Mouse (Mus musculus) midbrain, postnatal 0 days (tissue): ENCODE measurements around the gene Zdhhc14. TPM values are rescaled to one million over a fixed set of nuclear protein-coding genes. Genes with fewer than 3 reads are reported as not detected.

ENCODE experiments used
- ATAC-seq: fragments of 200-750 bp; cut with Nextera tagmentation; 2 replicates; pipeline ENCODE4 v1.8.0; 2017; ENCODE audit warnings: moderate number of reproducible peaks, mild to moderate bottlenecking, moderate TSS enrichment, moderate library complexity; ENCODE audit not compliant: low FRiP score
- DNase-seq: peaks from one replicate; pipeline ENCODE4 v3.0.0-alpha.2; 2015; ENCODE audit warnings: low spot score
- H3K27ac ChIP-seq: fragments of 300-500 bp; sonication (generic); 2 replicates; pipeline ENCODE4 v1.5.1; 2014; ENCODE audit warnings: low read depth, mild to moderate bottlenecking, low read length, mixed read lengths
- H3K27me3 ChIP-seq: fragments of 300-500 bp; sonication (generic); 2 replicates; pipeline ENCODE4 v1.6.1; 2014; ENCODE audit warnings: low read length, control low read depth, mixed read lengths; ENCODE audit not compliant: insufficient read depth
- H3K36me3 ChIP-seq: fragments of 300-500 bp; sonication (generic); 2 replicates; pipeline ENCODE4 v1.6.1; 2014; ENCODE audit warnings: low read length, control low read depth, mixed read lengths; ENCODE audit not compliant: insufficient read depth
- H3K4me1 ChIP-seq: fragments of 300-500 bp; sonication (generic); 2 replicates; pipeline ENCODE4 v1.6.1; 2014; ENCODE audit warnings: mild to moderate bottlenecking, control low read depth, antibody characterized with exemption, low read length, mixed read lengths; ENCODE audit not compliant: insufficient read depth
- H3K4me2 ChIP-seq: fragments of 300-500 bp; sonication (generic); 2 replicates; pipeline ENCODE4 v1.6.1; 2014; ENCODE audit warnings: low read depth, mild to moderate bottlenecking, low read length, mixed read lengths; ENCODE audit not compliant: poor library complexity, severe bottlenecking
- H3K4me3 ChIP-seq: fragments of 300-500 bp; sonication (generic); 2 replicates; pipeline ENCODE4 v1.5.1; 2014; ENCODE audit warnings: low read depth, mild to moderate bottlenecking, low read length, moderate library complexity
- H3K9ac ChIP-seq: fragments of 300-500 bp; sonication (generic); replicated peaks from 2 replicates; pipeline ENCODE4 v1.6.1; 2014; ENCODE audit warnings: mild to moderate bottlenecking, low read length, moderate library complexity, mixed read lengths; ENCODE audit not compliant: poor library complexity, severe bottlenecking
- H3K9me3 ChIP-seq: fragments of 300-500 bp; sonication (generic); 2 replicates; pipeline ENCODE4 v1.6.1; 2016; ENCODE audit warnings: low read length, control low read depth
- CTCF ChIP-seq: IDR thresholded peaks from 2 replicates; pipeline ENCODE4 v1.5.1; 2016; ENCODE audit warnings: antibody characterized with exemption, mild to moderate bottlenecking
- WGBS: fragments of 180-500 bp; shearing (Covaris S2); extraction: QIAGEN DNeasy Blood & Tissue Kit; methylation state at CpG from one replicate; pipeline ENCODE4 v1.1.7; 2014; 5-methylcytosine and 5-hydroxymethylcytosine counted together
- polyA plus RNA-seq: library from polyadenylated mRNA; unstranded; fragments of >200 nt; fragmentation: Nextera tagmentation; extraction: Ambion mirVana; gene quantifications from 2 replicates; pipeline ENCODE4 v1.2.1, GENCODE M21; 2015
- total RNA-seq: library from RNA; depleted of rRNA; stranded (reverse); fragments of >200 nt; gene quantifications from 2 replicates; pipeline ENCODE4 v1.2.3, GENCODE M21; 2014

The Zdhhc14 gene
- total and polyA plus RNA-seq, 2 experiments from 2014 or later, result 9.6 to 18.3 TPM

- 58% methylated on average over 8 of the region's 8 CpGs for WGBS
- H3K27ac ChIP-seq, result peak overlapping the region; percentile 65
- TF ChIP-seq CTCF, result no peak
- no peak overlapping the region for H3K4me3 ChIP-seq
- H3K4me2 ChIP-seq, result no peak overlapping the region
- peaks cover 6% of the 10 kb centered on the region; the same call in 1 of the 2 replicates for H3K4me1 ChIP-seq
- H3K9me3 ChIP-seq, result no peaks in the 10 kb centered on the region
- no peak overlapping the region for H3K9ac ChIP-seq
- H3K27me3 ChIP-seq, result no peaks in the 10 kb centered on the region
- no peak for DNase-seq
- no peak for ATAC-seq
- no peaks in the 10 kb centered on the region for H3K36me3 ChIP-seq
Observed at GRCm38 (mm10) chr17:5606151-5606591, 113.8 kb downstream of the Zdhhc14 start.

GRCm38 (mm10) chr17:5607352-5607751 is 115.0 kb downstream of the Zdhhc14 start:
- H3K4me1 ChIP-seq, result peaks cover 6% of the 10 kb centered on the region; the same call in 1 of the 2 replicates
- TF ChIP-seq CTCF, result no peak
- H3K36me3 ChIP-seq, result no peaks in the 10 kb centered on the region
- 72% methylated on average over 7 of the region's 7 CpGs for WGBS
- no peaks in the 10 kb centered on the region for H3K9me3 ChIP-seq
- no peak overlapping the region for H3K9ac ChIP-seq
- H3K4me2 ChIP-seq, result no peak overlapping the region
- no peak overlapping the region for H3K27ac ChIP-seq
- H3K4me3 ChIP-seq, result no peak overlapping the region
- H3K27me3 ChIP-seq, result no peaks in the 10 kb centered on the region
- no peak for ATAC-seq
- no peak for DNase-seq

DNA sequence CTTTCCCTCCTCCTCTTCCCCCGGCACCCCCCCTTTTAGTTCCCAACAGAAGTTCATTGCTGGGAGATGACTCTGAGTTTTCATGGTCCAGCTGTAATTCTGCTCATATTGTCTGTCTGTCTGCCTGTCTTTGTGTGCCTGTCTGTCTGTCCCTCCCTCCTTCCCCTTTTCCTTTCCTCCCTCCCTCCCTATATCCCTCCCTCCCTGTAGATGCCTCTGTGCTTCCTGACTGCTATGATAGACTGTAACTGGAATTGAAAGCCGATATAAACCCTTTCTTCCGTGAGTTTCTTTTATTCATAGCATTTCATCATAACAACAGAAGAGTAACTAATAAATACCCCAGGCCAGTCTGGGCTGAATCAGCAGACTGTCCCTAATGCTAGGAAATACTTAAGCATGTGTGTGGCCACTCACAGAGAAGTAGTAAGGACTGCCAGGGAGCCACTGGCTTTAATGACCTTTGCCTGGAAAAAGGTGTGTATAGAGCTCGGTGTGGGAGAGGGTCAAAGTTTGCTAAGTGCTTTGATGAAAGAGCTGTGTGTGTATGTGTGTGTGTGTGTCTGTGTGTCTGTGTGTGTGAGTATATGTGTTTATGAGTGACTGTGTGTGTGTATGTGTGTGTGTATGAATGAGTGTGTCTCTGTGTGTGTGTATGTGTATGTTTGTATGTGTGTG is 117.7 kb downstream of the Zdhhc14 start:
- Histone ChIP-seq H3K4me2 (no peak overlapping the region), H3K9ac (no peak overlapping the region), H3K27ac (no peak overlapping the region), H3K36me3 (no peaks in the 10 kb centered on the region), H3K4me3 (no peak overlapping the region), H3K4me1 (peaks cover 6% of the 10 kb centered on the region; the same call in 1 of the 2 replicates), H3K9me3 (no peaks in the 10 kb centered on the region), H3K27me3 (no peaks in the 10 kb centered on the region)
- DNase-seq (no peak), ATAC-seq (no peak)
- no peak for TF ChIP-seq CTCF
- WGBS, result 86% methylated on average over 4 of the region's 4 CpGs

DNA sequence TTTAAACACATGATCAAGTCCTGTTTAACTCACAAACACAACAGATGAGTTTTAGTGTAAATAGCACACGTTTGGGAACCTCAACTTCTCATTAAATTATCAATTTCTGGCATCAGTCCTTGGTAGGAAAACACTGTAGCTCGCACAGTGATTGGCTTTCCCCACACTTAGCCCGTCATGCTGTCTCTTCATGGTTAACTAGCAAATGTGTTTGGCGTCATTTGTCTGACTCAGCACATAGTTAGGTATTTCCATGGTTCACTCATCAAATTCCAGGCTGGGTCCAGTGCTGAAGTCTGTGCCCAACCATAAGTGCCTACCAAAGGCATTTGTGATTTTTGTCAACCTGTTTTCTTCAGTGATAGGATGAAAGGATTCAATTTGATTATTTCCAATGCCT is 119.9 kb downstream of the Zdhhc14 start:
- Histone ChIP-seq H3K9ac (no peak overlapping the region), H3K27ac (no peak overlapping the region), H3K36me3 (no peaks in the 10 kb centered on the region), H3K4me3 (no peak overlapping the region), H3K27me3 (no peaks in the 10 kb centered on the region), H3K4me1 (no peaks in the 10 kb centered on the region), H3K9me3 (0 out of 2 replicates have a peak, but pooled peaks cover 5% of the 10 kb centered on the region), H3K4me2 (no peak overlapping the region)
- ATAC-seq (no peak), DNase-seq (no peak)
- WGBS, result 79% methylated on average over 4 of the region's 4 CpGs
- no peak for TF ChIP-seq CTCF

DNA sequence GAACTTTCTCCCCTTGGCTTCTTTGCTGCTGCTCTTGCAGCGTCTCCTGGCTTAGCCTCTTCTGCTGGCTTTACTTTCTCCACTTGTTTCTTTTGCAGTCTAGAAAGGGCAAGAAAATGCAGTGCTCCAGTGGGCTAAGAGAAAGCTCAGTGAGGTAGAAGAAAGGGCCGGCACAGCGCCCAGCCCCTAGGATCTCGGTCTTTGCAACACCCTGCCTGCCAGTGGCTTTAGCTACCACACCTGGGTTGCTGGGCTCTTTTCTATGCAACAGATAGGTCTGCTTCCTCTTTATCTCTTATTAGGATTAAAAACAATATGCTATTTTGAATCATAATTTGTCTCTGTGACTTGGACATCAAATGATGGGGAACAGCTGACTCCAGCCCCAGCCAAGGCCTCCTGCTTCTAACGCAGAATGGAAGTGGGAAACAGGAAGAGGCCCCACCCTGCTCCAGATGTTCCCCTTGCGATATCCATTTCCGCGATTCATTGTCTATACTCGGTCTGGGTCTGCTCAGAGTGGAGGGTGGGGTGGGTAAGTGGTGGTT is 122.5 kb downstream of the Zdhhc14 start:
- 79% methylated on average over 9 of the region's 9 CpGs for WGBS
- TF ChIP-seq CTCF, result no peak
- no peak for ATAC-seq

More for the DNA sequence above, 122.5 kb downstream of the Zdhhc14 start:
- Histone ChIP-seq H3K9ac (no peak overlapping the region), H3K9me3 (0 out of 2 replicates have a peak, but pooled peaks cover 5% of the 10 kb centered on the region), H3K27ac (no peak overlapping the region), H3K4me2 (no peak overlapping the region), H3K4me3 (no peak overlapping the region), H3K36me3 (no peaks in the 10 kb centered on the region), H3K4me1 (no peaks in the 10 kb centered on the region), H3K27me3 (no peaks in the 10 kb centered on the region)
- DNase-seq, result no peak
